Mouse (Mus musculus): Measurements from ENCODE around the gene 1700028J19Rik.

DNA sequence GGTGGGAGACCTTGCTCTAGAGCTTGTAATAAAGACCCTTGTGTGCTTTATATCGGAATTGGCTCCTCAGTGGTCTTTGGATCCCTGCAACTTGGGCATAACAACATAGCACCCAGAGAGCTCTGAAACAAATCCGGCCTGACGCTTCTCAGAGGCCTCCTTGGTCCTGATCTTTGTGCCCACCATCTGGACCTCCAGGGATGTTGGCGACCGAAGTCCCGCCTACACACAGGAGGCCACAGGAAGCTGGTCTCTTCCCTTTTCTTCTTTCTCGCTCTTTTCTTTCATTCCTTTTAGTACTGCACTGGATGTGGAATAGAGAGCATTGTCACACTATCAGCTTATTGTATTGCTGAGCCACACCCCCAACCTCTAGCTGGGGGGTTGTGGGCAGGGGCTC lies 27.0 kb upstream of the 1700028J19Rik start:
- no peak for TF ChIP-seq ZNF384 (IDR thresholded peaks at IDR 0.05; ENCODE audit: low read depth, low read length)
- no peak for TF ChIP-seq HCFC1 (IDR thresholded peaks at IDR 0.05; ENCODE audit: borderline replicate concordance, insufficient read depth, low read length)
- no peak for TF ChIP-seq CHD2 (IDR thresholded peaks at IDR 0.05; ENCODE audit: low read depth, low read length)

All from ES-E14 (cell line).